Mouse (Mus musculus): ENCODE results near the gene 1700024G13Rik. TPM values are rescaled to one million over a fixed set of nuclear protein-coding genes. Genes with fewer than 3 reads are reported as not detected.

1700024G13Rik gene
- total RNA-seq, 2 experiments from 2014 or later: not detected

GRCm38 (mm10) chr14:32336021-32336420 lies 52.2 kb downstream of the 1700024G13Rik start:
- intact Hi-C loops (cut with DNase I): no loop called here
- peak; percentile 70 for DNase-seq

GRCm38 (mm10) chr14:32332515-32333445 lies 55.4 kb downstream of the 1700024G13Rik start:
- peak; percentile 41 for DNase-seq
- intact Hi-C loops (cut with DNase I): no loop called here

- intact Hi-C loops (cut with DNase I): no loop called here
- peak; percentile 57 for DNase-seq
Measured at GRCm38 (mm10) chr14:32327366-32327765, 60.8 kb downstream of the 1700024G13Rik start.

Other genes with a start within 250 kb of the 1700024G13Rik start
- not detected for gene Msmb, start 246.4 kb downstream of the 1700024G13Rik start, total RNA-seq (2021)
- gene Ncoa4, start 228.5 kb downstream of the 1700024G13Rik start, total RNA-seq (2021): 10 to 100 TPM; 99.3 to 99.7 TPM
- gene Timm23, start 186.5 kb downstream of the 1700024G13Rik start, total RNA-seq (2021): 10 to 100 TPM; 58.9 to 81.0 TPM
- gene Parg, start 186.4 kb downstream of the 1700024G13Rik start, total RNA-seq (2021): 10 to 100 TPM; 42.8 to 44.2 TPM
- gene Ogdhl, start 66.4 kb downstream of the 1700024G13Rik start, total RNA-seq (2021): 10 to 100 TPM; 35.3 to 40.3 TPM
- 1 to 10 TPM in 1 of 2 experiments, under 1 TPM in 1; 0.60 to 1.0 TPM for gene Slc18a3, start 76.5 kb upstream of the 1700024G13Rik start, total RNA-seq (2021)
- gene Chat, start 77.6 kb upstream of the 1700024G13Rik start, total RNA-seq (2021): under 1 TPM in 1 of 2 experiments, not detected in 1; 0.60 TPM
- 10 to 100 TPM; 27.9 to 29.0 TPM for gene Ercc6, start 125.1 kb upstream of the 1700024G13Rik start, total RNA-seq (2021)
- not detected for gene Prrxl1, start 211.0 kb upstream of the 1700024G13Rik start, total RNA-seq (2021)

All from left cerebral cortex, postnatal 4 days (tissue).